Mouse (Mus musculus) liver, adult (tissue): Measurements from ENCODE around the gene Slc6a9.

Experiments used
- GATA4 ChIP-seq: IDR thresholded peaks from 2 replicates; pipeline ENCODE4 v1.6.1; 2014; ENCODE audit warnings: mild to moderate bottlenecking, low read length; ENCODE audit not compliant: insufficient replicate concordance

Gene Slc6a9

GRCm38 (mm10) chr4:117923450-117923849 lies 89.1 kb downstream of the Slc6a9 start:
- no peak for TF ChIP-seq GATA4
